Mouse (Mus musculus) kidney, postnatal 0 days (tissue): Measurements from ENCODE around the gene Sh3bp5. TPM values are rescaled to one million over a fixed set of nuclear protein-coding genes. Genes with fewer than 3 reads are reported as not detected.
A peak's percentile ranks its signal among the peaks of the same experiment; 100 is the strongest.

ENCODE experiments used
- ATAC-seq: fragments of 200-750 bp; cut with Nextera tagmentation; replicated peaks from 2 replicates; pipeline ENCODE4 v1.8.0; 2017; ENCODE audit warnings: low read depth, moderate number of reproducible peaks, moderate TSS enrichment, moderate library complexity; ENCODE audit not compliant: low FRiP score
- DNase-seq: peaks from one replicate; pipeline ENCODE4 v3.0.0-alpha.2; 2016; ENCODE audit warnings: low spot score
- H3K27ac ChIP-seq: fragments of 300-500 bp; sonication (generic); 2 replicates; pipeline ENCODE4 v1.5.1; 2014; ENCODE audit warnings: mild to moderate bottlenecking
- H3K27me3 ChIP-seq: fragments of 300-500 bp; sonication (generic); 2 replicates; pipeline ENCODE4 v1.6.1; 2014; ENCODE audit warnings: low read length, mixed read lengths; ENCODE audit not compliant: insufficient read depth
- H3K36me3 ChIP-seq: fragments of 300-500 bp; sonication (generic); 2 replicates; pipeline ENCODE4 v1.6.1; 2014; ENCODE audit warnings: low read length, mixed read lengths; ENCODE audit not compliant: insufficient read depth
- H3K4me1 ChIP-seq: fragments of 300-500 bp; sonication (generic); replicated peaks from 2 replicates; pipeline ENCODE4 v1.6.1; 2014; ENCODE audit warnings: antibody characterized with exemption, low read length, mixed read lengths; ENCODE audit not compliant: insufficient read depth
- H3K4me2 ChIP-seq: fragments of 300-500 bp; sonication (generic); 2 replicates; pipeline ENCODE4 v1.6.1; 2014; ENCODE audit warnings: mild to moderate bottlenecking, low read length, moderate library complexity, mixed read lengths
- H3K4me3 ChIP-seq: fragments of 300-500 bp; sonication (generic); replicated peaks from 2 replicates; pipeline ENCODE4 v1.5.1; 2014; ENCODE audit warnings: low read depth, low read length
- H3K9ac ChIP-seq: fragments of 300-500 bp; sonication (generic); 2 replicates; pipeline ENCODE4 v1.6.1; 2014; ENCODE audit warnings: low read depth, low read length
- H3K9me3 ChIP-seq: fragments of 300-500 bp; sonication (generic); replicated peaks from 2 replicates; pipeline ENCODE4 v1.6.1; 2016; ENCODE audit warnings: low read length, inconsistent platforms, mixed read lengths
- CTCF ChIP-seq: IDR thresholded peaks from 2 replicates; pipeline ENCODE4 v1.5.1; 2016; ENCODE audit warnings: antibody characterized with exemption, low read depth, mild to moderate bottlenecking, moderate library complexity
- WGBS: fragments of 180-500 bp; shearing (Covaris S2); extraction: QIAGEN DNeasy Blood & Tissue Kit; methylation state at CpG from one replicate; pipeline ENCODE4 v1.1.7; 2014; 5-methylcytosine and 5-hydroxymethylcytosine counted together
- polyA plus RNA-seq: library from polyadenylated mRNA; unstranded; fragments of >200 nt; fragmentation: Nextera tagmentation; extraction: Ambion mirVana; gene quantifications from 2 replicates; pipeline ENCODE4 v1.2.1, GENCODE M21; 2015

Sh3bp5 gene
- polyA plus RNA-seq, 1 experiment from 2014 or later, result 45.2 TPM

GRCm38 (mm10) chr14:31384366-31385323, 51.2 kb downstream of the Sh3bp5 start:
- no peak for ATAC-seq
- Histone ChIP-seq H3K4me3 (no peak overlapping the region), H3K9me3 (no peaks in the 10 kb centered on the region), H3K27ac (peak overlapping the region; percentile 10; the same call in 1 of the 2 replicates), H3K27me3 (no peaks in the 10 kb centered on the region), H3K4me1 (peaks cover 13% of the 10 kb centered on the region; the same call in 1 of the 2 replicates), H3K36me3 (no peaks in the 10 kb centered on the region), H3K4me2 (no peak overlapping the region), H3K9ac (no peak overlapping the region)
- peak; percentile 81 for DNase-seq
- WGBS, result 51% methylated on average over 13 of the region's 13 CpGs
- TF ChIP-seq CTCF, result peak; percentile 48

- no peak for DNase-seq
- no peak overlapping the region for H3K9ac ChIP-seq
- TF ChIP-seq CTCF, result no peak
- no peak for ATAC-seq
- H3K9me3 ChIP-seq, result no peaks in the 10 kb centered on the region
- H3K27me3 ChIP-seq, result no peaks in the 10 kb centered on the region
- H3K4me2 ChIP-seq, result no peak overlapping the region
- H3K27ac ChIP-seq, result no peak overlapping the region
- H3K36me3 ChIP-seq, result no peaks in the 10 kb centered on the region
- WGBS, result 83% methylated on average over 11 of the region's 11 CpGs
- no peak overlapping the region for H3K4me3 ChIP-seq
- peaks cover 13% of the 10 kb centered on the region; the same call in 1 of the 2 replicates for H3K4me1 ChIP-seq
Measured at GRCm38 (mm10) chr14:31383470-31384050, 52.3 kb downstream of the Sh3bp5 start.

GRCm38 (mm10) chr14:31382276-31382675, 53.6 kb downstream of the Sh3bp5 start:
- TF ChIP-seq CTCF, result no peak

GRCm38 (mm10) chr14:31376331-31376730, 59.5 kb downstream of the Sh3bp5 start:
- WGBS, result 90% methylated on average over 3 of the region's 3 CpGs
- Histone ChIP-seq H3K4me1 (no peaks in the 10 kb centered on the region), H3K4me2 (no peak overlapping the region), H3K9me3 (no peaks in the 10 kb centered on the region), H3K9ac (no peak overlapping the region), H3K36me3 (peaks cover 50% of the 10 kb centered on the region), H3K27ac (no peak overlapping the region), H3K4me3 (no peak overlapping the region), H3K27me3 (no peaks in the 10 kb centered on the region)
- ATAC-seq (no peak), DNase-seq (no peak)
- TF ChIP-seq CTCF, result no peak

More at GRCm38 (mm10) chr14:31382276-31382675, 53.6 kb downstream of the Sh3bp5 start:
- peaks cover 13% of the 10 kb centered on the region; the same call in 1 of the 2 replicates for H3K4me1 ChIP-seq
- H3K9me3 ChIP-seq, result no peaks in the 10 kb centered on the region
- H3K4me2 ChIP-seq, result no peak overlapping the region
- WGBS, result 84% methylated on average over 8 of the region's 8 CpGs
- no peak overlapping the region for H3K27ac ChIP-seq
- H3K9ac ChIP-seq, result no peak overlapping the region
- ATAC-seq (no peak), DNase-seq (no peak)
- H3K27me3 ChIP-seq, result no peaks in the 10 kb centered on the region
- no peak overlapping the region for H3K4me3 ChIP-seq
- peaks cover 7% of the 10 kb centered on the region; the same call in 1 of the 2 replicates for H3K36me3 ChIP-seq

- H3K27ac ChIP-seq, result no peak overlapping the region
- 85% methylated on average over 6 of the region's 6 CpGs for WGBS
- ATAC-seq, result no peak
Measured at GRCm38 (mm10) chr14:31374390-31374789, 61.5 kb downstream of the Sh3bp5 start.

GRCm38 (mm10) chr14:31369377-31369776, 66.5 kb downstream of the Sh3bp5 start:
- DNase-seq, result no peak
- Histone ChIP-seq H3K9me3 (no peaks in the 10 kb centered on the region), H3K4me2 (no peak overlapping the region), H3K36me3 (peaks cover 34% of the 10 kb centered on the region), H3K9ac (no peak overlapping the region), H3K27ac (no peak overlapping the region), H3K4me3 (no peak overlapping the region), H3K4me1 (no peaks in the 10 kb centered on the region), H3K27me3 (no peaks in the 10 kb centered on the region)
- no peak for ATAC-seq
- 86% methylated on average over 3 of the region's 3 CpGs for WGBS
- TF ChIP-seq CTCF, result no peak

More at GRCm38 (mm10) chr14:31374390-31374789, 61.5 kb downstream of the Sh3bp5 start:
- Histone ChIP-seq H3K4me3 (no peak overlapping the region), H3K27me3 (no peaks in the 10 kb centered on the region), H3K9ac (no peak overlapping the region), H3K36me3 (peaks cover 50% of the 10 kb centered on the region), H3K4me2 (no peak overlapping the region), H3K4me1 (no peaks in the 10 kb centered on the region), H3K9me3 (no peaks in the 10 kb centered on the region)
- no peak for DNase-seq
- no peak for TF ChIP-seq CTCF
